Mouse (Mus musculus) C2C12 (cell line): ENCODE results near the gene Psmc3ip. TPM values are rescaled to one million over a fixed set of nuclear protein-coding genes. Genes with fewer than 3 reads are reported as not detected.

Experiments
- H3K27me3 ChIP-seq: one replicate; pipeline ENCODE4 v1.6.1; 2011; ENCODE audit not compliant: control insufficient read depth, insufficient read depth, insufficient read length
- H3K36me3 ChIP-seq: one replicate; pipeline ENCODE4 v1.6.1; 2011; ENCODE audit not compliant: control insufficient read depth, insufficient read depth
- H3K4me3 ChIP-seq: one replicate; pipeline ENCODE4 v1.5.1; 2011; ENCODE audit warnings: mild to moderate bottlenecking, control low read depth; ENCODE audit not compliant: poor library complexity, insufficient read depth, severe bottlenecking
- H3K79me2 ChIP-seq: one replicate; pipeline ENCODE4 v1.6.1; 2011; ENCODE audit not compliant: control insufficient read depth, insufficient read depth
- H3K79me3 ChIP-seq: one replicate; pipeline ENCODE4 v1.6.1; 2011; ENCODE audit warnings: low read depth, control low read depth
- H3ac ChIP-seq: one replicate; pipeline ENCODE3; 2011; ENCODE audit warnings: low read depth; ENCODE audit not compliant: control insufficient read depth, insufficient read length
- CEBPB ChIP-seq: IDR thresholded peaks from one replicate; pipeline ENCODE4 v1.6.1; 2011; ENCODE audit warnings: low read depth, mild to moderate bottlenecking, control low read depth, moderate library complexity
- CTCF ChIP-seq: IDR thresholded peaks from one replicate; pipeline ENCODE4 v1.5.1; 2011; ENCODE audit not compliant: control insufficient read depth, insufficient read depth, insufficient read length
- FOSL1 ChIP-seq: IDR thresholded peaks from one replicate; pipeline ENCODE4 v1.8.0; 2011; ENCODE audit warnings: mild to moderate bottlenecking, low read length; ENCODE audit not compliant: poor library complexity, insufficient read depth, severe bottlenecking
- MAX ChIP-seq: IDR thresholded peaks from one replicate; pipeline ENCODE4 v1.6.1; 2011; ENCODE audit warnings: mild to moderate bottlenecking, control low read depth
- MYOD1 ChIP-seq: IDR thresholded peaks from one replicate; pipeline ENCODE4 v1.6.1; 2011; ENCODE audit warnings: low read depth; ENCODE audit not compliant: control insufficient read depth, insufficient read length
- MYOG ChIP-seq: IDR thresholded peaks from one replicate; pipeline ENCODE4 v1.6.1; 2011; ENCODE audit not compliant: control insufficient read depth, insufficient read length; ENCODE audit errors: extremely low read depth
- USF1 ChIP-seq: IDR thresholded peaks from one replicate; pipeline ENCODE4 v1.6.1; 2011; ENCODE audit warnings: low read depth, mild to moderate bottlenecking, control low read depth, moderate library complexity
- polyA plus RNA-seq: library from polyadenylated mRNA; unstranded; fragments of >200 nt; fragmentation: generic; extraction: Trizol; gene quantifications from one replicate; pipeline ENCODE4 v1.2.1, GENCODE M21; 2012; ENCODE audit warnings: missing spikeins

Gene Psmc3ip
- polyA plus RNA-seq, 1 experiment: 24.0 TPM

DNA sequence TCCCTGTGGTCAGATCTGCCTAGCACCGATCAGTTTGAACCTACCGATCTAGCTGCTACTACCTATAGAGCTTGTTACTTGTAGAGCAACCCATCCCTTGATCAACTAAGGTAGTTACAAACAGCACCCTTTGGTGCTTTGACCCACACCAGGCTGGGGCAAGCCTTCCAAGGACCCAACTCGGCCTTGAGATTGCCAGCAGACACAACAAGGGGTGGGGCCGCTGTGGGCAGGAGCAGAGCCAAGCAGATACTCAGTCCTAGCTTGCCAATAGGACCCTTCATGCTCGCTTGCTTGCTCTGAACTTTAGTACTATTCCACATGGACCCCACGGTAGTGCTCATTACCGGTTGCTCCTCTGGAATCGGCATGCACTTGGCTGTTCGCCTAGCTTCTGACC is 17.1 kb downstream of the Psmc3ip start, which contains the start of gene Hsd17b1:
Gene Hsd17b1, plus strand, starts transcription at position 291 of the 400 bp plus-strand sequence.
- Histone ChIP-seq H3K79me3 (no peaks in the 10 kb centered on the region), H3K4me3 (no peak within 1 kb of the TSS), H3K79me2 (peaks cover 6% of the 10 kb centered on the region), H3K27me3 (no peaks in the 10 kb centered on the region), H3K36me3 (no peaks in the 10 kb centered on the region), H3ac (no peak within 1 kb of the TSS)
- TF ChIP-seq MYOD1 (no peak), MYOG (no peak), MAX (no peak), USF1 (no peak), CEBPB (no peak), FOSL1 (no peak), CTCF (no peak)

- TF ChIP-seq MYOD1: no peak
- no peak for TF ChIP-seq CTCF
- TF ChIP-seq MYOG: no peak
- no peak for TF ChIP-seq USF1
- TF ChIP-seq MAX: no peak
- no peak for TF ChIP-seq FOSL1
- TF ChIP-seq CEBPB: no peak
- Histone ChIP-seq H3K36me3 (no peaks in the 10 kb centered on the region), H3K79me2 (no peaks in the 10 kb centered on the region), H3K27me3 (no peaks in the 10 kb centered on the region), H3K4me3 (no peak overlapping the region), H3ac (no peak overlapping the region), H3K79me3 (no peaks in the 10 kb centered on the region)
Observed at GRCm38 (mm10) chr11:101071810-101072428, 23.3 kb downstream of the Psmc3ip start.

- Histone ChIP-seq H3K36me3 (no peaks in the 10 kb centered on the region), H3K79me2 (no peaks in the 10 kb centered on the region), H3K4me3 (no peak overlapping the region), H3K27me3 (no peaks in the 10 kb centered on the region), H3K79me3 (no peaks in the 10 kb centered on the region), H3ac (no peak overlapping the region)
- TF ChIP-seq CEBPB (no peak), USF1 (no peak), CTCF (no peak), MYOD1 (no peak), MYOG (no peak)
Observed at GRCm38 (mm10) chr11:101070987-101071386, 24.2 kb downstream of the Psmc3ip start.

- TF ChIP-seq FOSL1 (no peak), MYOD1 (no peak), MAX (no peak)
- H3K27me3 ChIP-seq: no peaks in the 10 kb centered on the region
- no peaks in the 10 kb centered on the region for H3K79me2 ChIP-seq
- no peaks in the 10 kb centered on the region for H3K36me3 ChIP-seq
- H3ac ChIP-seq: peak overlapping the region; percentile 72
- H3K79me3 ChIP-seq: no peaks in the 10 kb centered on the region
- H3K4me3 ChIP-seq: peak overlapping the region; percentile 60
Observed at GRCm38 (mm10) chr11:101070189-101070527, 25.1 kb downstream of the Psmc3ip start.

DNA sequence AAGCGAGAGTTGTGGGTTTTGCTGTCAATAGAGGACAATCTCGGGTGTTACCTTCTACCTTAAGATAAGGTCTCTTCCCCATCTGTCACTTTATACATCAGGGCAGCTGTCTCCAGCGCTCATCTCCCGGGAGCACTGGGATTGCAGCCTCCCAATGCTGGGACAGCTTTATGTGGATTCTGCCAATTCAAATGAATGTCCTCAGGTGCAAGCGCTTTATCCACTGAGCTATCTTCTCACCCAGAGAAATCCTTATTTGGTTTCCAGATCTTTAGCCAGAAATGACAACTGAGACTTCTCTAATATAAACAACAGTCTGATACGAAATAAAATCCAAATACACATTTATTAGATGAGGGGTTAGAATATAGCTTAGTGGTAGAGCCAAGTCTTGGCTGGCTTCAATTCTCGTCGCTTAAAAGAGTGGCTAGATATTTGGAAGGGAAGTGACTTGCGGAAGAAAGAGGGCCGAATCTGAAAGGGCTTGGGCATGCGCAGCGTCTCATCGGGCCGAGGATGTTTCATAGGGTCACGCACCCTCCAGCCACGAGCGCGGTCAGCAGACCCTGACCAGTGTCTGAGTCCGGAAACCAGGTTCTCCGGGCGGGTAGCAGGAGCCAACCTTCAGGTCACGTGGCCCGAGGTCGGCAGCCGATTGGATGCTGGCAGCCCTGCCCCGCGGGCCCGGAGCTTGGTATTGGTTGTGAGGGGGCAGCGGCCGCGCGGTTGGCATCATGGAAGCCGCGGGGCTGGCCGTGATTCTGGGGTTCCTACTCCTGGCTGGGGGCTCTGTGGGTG is 25.6 kb downstream of the Psmc3ip start, which contains the start of gene Naglu:
Gene Naglu, plus strand, starts transcription at position 622 of the 798 bp plus-strand sequence.
- no peak for TF ChIP-seq MYOD1
- TF ChIP-seq MYOG: no peak
- TF ChIP-seq USF1: peak; percentile 97
- TF ChIP-seq MAX: peak; percentile 83
- TF ChIP-seq CTCF: no peak
- no peaks in the 10 kb centered on the region for H3K27me3 ChIP-seq

More for the DNA sequence above, 25.6 kb downstream of the Psmc3ip start, which contains the start of gene Naglu:
- no peaks in the 10 kb centered on the region for H3K79me2 ChIP-seq
- H3K79me3 ChIP-seq: no peaks in the 10 kb centered on the region
- H3K4me3 ChIP-seq: peak within 1 kb of the TSS; percentile 60
- H3K36me3 ChIP-seq: no peaks in the 10 kb centered on the region
- H3ac ChIP-seq: peak within 1 kb of the TSS; percentile 72
